Mouse (Mus musculus): ENCODE data around the gene C1qc. TPM values are rescaled to one million over a fixed set of nuclear protein-coding genes. Genes with fewer than 3 reads are reported as not detected.
A peak's percentile ranks its signal among the peaks of the same experiment; 100 is the strongest.

The C1qc gene
- total RNA-seq, 2 experiments from 2014 or later = 7.6 to 15.4 TPM

GRCm38 (mm10) chr4:136891115-136891514 is 1.8 kb downstream of the C1qc start:
- no peak for TF ChIP-seq CTCF (IDR thresholded peaks at IDR 0.05)
- H3K4me3 ChIP-seq = peak overlapping the region; percentile 52
- DNase-seq = no peak
- H3K27ac ChIP-seq = peak overlapping the region; percentile 62
- intact Hi-C loops (cut with DNase I) = no loop called here

- peak overlapping the region; percentile 52 for H3K4me3 ChIP-seq
- intact Hi-C loops (cut with DNase I) = no loop called here
- H3K27ac ChIP-seq = peak overlapping the region; percentile 62; the same call in 1 of the 2 replicates
- no peak for DNase-seq
- no peak for TF ChIP-seq CTCF (IDR thresholded peaks at IDR 0.05)
Observed at GRCm38 (mm10) chr4:136889981-136890380, 2.9 kb downstream of the C1qc start.

GRCm38 (mm10) chr4:136887714-136888113 is 5.2 kb downstream of the C1qc start:
- Histone ChIP-seq H3K27ac (no peak overlapping the region), H3K4me3 (no peak overlapping the region)
- DNase-seq = no peak
- intact Hi-C loops (cut with DNase I) = no loop called here
- TF ChIP-seq CTCF (IDR thresholded peaks at IDR 0.05) = no peak

GRCm38 (mm10) chr4:136886101-136886500 is 6.8 kb downstream of the C1qc start, which contains the start of gene C1qb:
C1qb (minus strand) TSS chr4:136886187.
- no peak for TF ChIP-seq CTCF (IDR thresholded peaks at IDR 0.05)
- Histone ChIP-seq H3K4me3 (peak within 1 kb of the TSS; percentile 32), H3K27ac (peak within 1 kb of the TSS; percentile 48)
- intact Hi-C loops (cut with DNase I) = no loop called here
- DNase-seq = peak; percentile 43

GRCm38 (mm10) chr4:136878601-136879000 is 14.3 kb downstream of the C1qc start:
- intact Hi-C loops (cut with DNase I) = no loop called here
- Histone ChIP-seq H3K4me3 (no peak overlapping the region), H3K27ac (no peak overlapping the region)
- peak; percentile 33; the same call in 1 of the 2 replicates for TF ChIP-seq CTCF (IDR thresholded peaks at IDR 0.05)
- DNase-seq = no peak

GRCm38 (mm10) chr4:136878171-136878570 is 14.7 kb downstream of the C1qc start:
- Histone ChIP-seq H3K27ac (no peak overlapping the region), H3K4me3 (no peak overlapping the region)
- intact Hi-C loops (cut with DNase I) = no loop called here
- no peak for DNase-seq
- TF ChIP-seq CTCF (IDR thresholded peaks at IDR 0.05) = no peak

- DNase-seq = no peak
- intact Hi-C loops (cut with DNase I) = no loop called here
- peak; percentile 41; the same call in 1 of the 2 replicates for TF ChIP-seq CTCF (IDR thresholded peaks at IDR 0.05)
Observed at GRCm38 (mm10) chr4:136876971-136877370, 15.9 kb downstream of the C1qc start.

GRCm38 (mm10) chr4:136875012-136875411 is 17.9 kb downstream of the C1qc start:
- TF ChIP-seq CTCF (IDR thresholded peaks at IDR 0.05) = no peak
- no peak overlapping the region for H3K4me3 ChIP-seq
- intact Hi-C loops (cut with DNase I) = no loop called here
- H3K27ac ChIP-seq = no peak overlapping the region
- no peak for DNase-seq

More at GRCm38 (mm10) chr4:136876971-136877370, 15.9 kb downstream of the C1qc start:
- H3K27ac ChIP-seq = no peak overlapping the region
- no peak overlapping the region for H3K4me3 ChIP-seq

GRCm38 (mm10) chr4:136868371-136868770 is 24.5 kb downstream of the C1qc start:
- TF ChIP-seq CTCF (IDR thresholded peaks at IDR 0.05) = no peak
- H3K27ac ChIP-seq = no peak overlapping the region
- DNase-seq = no peak
- no peak overlapping the region for H3K4me3 ChIP-seq
- intact Hi-C loops (cut with DNase I) = no loop called here

- DNase-seq = no peak
- Histone ChIP-seq H3K4me3 (no peak overlapping the region), H3K27ac (no peak overlapping the region)
- no peak for TF ChIP-seq CTCF (IDR thresholded peaks at IDR 0.05)
- intact Hi-C loops (cut with DNase I) = no loop called here
Observed at GRCm38 (mm10) chr4:136867690-136868345, 25.0 kb downstream of the C1qc start.

- Histone ChIP-seq H3K4me3 (no peak overlapping the region), H3K27ac (no peak overlapping the region)
- TF ChIP-seq CTCF (IDR thresholded peaks at IDR 0.05) = no peak
- intact Hi-C loops (cut with DNase I) = no loop called here
- no peak for DNase-seq
Observed at GRCm38 (mm10) chr4:136865531-136865930, 27.3 kb downstream of the C1qc start.

- no peak for DNase-seq
- Histone ChIP-seq H3K4me3 (no peak overlapping the region), H3K27ac (no peak overlapping the region)
- intact Hi-C loops (cut with DNase I) = no loop called here
- no peak for TF ChIP-seq CTCF (IDR thresholded peaks at IDR 0.05)
Observed at GRCm38 (mm10) chr4:136864751-136865470, 28.0 kb downstream of the C1qc start.

- TF ChIP-seq CTCF (IDR thresholded peaks at IDR 0.05) = no peak
- intact Hi-C loops (cut with DNase I) = no loop called here
- Histone ChIP-seq H3K4me3 (no peak overlapping the region), H3K27ac (no peak overlapping the region)
- no peak for DNase-seq
Observed at GRCm38 (mm10) chr4:136863517-136863916, 29.3 kb downstream of the C1qc start.

Measured in gastrocnemius, adult 2 months (tissue).